Mouse (Mus musculus): ENCODE measurements at regions not wholly inside any gene's neighbourhood (a gene's known extent, or its start where the extent isn't known, plus 50 kb on each side); places are given as distances from the start of the nearest gene placed in this dataset.

DNA sequence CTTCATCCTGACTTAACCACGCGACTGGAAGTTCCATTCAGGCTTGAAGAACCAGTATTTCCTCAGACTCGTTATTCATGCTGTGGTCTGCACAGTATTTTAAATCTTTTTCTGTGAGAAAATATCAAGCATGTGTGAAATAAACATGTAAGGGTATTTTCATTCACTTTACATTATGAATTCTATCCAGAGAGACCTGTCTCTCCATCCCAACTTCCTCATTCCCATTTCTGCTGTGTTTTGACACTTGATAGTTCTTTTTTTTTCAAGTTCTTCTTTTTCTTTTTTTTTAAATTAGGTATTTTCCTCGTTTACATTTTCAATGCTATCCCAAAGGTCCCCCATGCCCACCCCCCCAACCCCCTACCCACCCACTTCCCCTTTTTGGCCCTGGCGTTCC is 919.4 kb downstream of the Tbl1xr1 start:
- DNase-seq (ENCODE audit: low read depth, low spot score) = no peak

GRCm38 (mm10) chr3:23001071-23001470 is 924.6 kb downstream of the Tbl1xr1 start:
- no peak for DNase-seq (ENCODE audit: low read depth, low spot score)

- DNase-seq (ENCODE audit: low read depth, low spot score) = no peak
Observed at GRCm38 (mm10) chr3:23032064-23032463, 955.6 kb downstream of the Tbl1xr1 start.

DNA sequence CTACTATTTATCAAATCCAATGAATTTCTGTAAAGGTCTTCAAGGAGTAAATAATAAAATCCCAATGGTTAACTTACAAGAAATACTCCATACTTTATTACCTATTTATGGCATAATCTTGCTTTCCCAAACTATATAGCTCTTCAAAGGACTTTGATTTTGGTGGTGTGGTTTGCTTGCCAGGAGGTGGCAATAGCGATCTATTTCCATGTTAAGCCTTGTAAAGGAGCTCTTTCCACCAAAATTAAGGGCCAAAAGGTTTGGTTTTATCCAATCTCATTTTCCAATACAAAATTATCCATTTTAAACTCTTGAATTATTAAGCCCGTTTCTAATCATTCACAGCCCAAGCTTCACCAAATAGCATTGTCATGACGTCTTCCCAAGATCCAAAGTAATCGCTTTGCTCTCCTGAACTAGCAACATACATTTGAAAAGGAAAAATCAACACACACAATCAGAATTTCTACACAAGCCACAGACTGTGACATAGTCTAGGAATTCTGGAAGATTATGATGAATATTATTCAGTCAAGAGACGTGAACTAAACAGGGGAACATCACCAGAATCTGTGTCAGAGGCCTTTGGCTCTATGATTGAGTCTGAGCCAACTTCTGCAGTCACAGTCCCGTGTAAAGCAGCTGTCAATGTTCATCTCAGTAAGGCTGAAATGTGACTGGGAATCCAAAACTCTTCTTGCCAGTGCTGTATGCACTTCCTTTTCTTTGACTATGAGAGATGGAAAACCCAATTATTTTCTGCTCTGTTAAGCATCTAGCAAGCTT is 986.9 kb downstream of the Tbl1xr1 start:
- DNase-seq (ENCODE audit: low read depth, low spot score) = no peak

GRCm38 (mm10) chr3:23071486-23071885 is 995.0 kb downstream of the Tbl1xr1 start:
- DNase-seq (ENCODE audit: low read depth, low spot score) = no peak
